Mouse (Mus musculus): ENCODE measurements around the gene Utp11.

Gene Utp11

GRCm38 (mm10) chr4:124704797-124705474 lies 11.5 kb upstream of the Utp11 start:
- no peak for DNase-seq (ENCODE audit: low spot score in 2 of 2)

GRCm38 (mm10) chr4:124703881-124704796 lies 10.7 kb upstream of the Utp11 start:
- DNase-seq (ENCODE audit: low spot score in 2 of 2), result no peak

DNA sequence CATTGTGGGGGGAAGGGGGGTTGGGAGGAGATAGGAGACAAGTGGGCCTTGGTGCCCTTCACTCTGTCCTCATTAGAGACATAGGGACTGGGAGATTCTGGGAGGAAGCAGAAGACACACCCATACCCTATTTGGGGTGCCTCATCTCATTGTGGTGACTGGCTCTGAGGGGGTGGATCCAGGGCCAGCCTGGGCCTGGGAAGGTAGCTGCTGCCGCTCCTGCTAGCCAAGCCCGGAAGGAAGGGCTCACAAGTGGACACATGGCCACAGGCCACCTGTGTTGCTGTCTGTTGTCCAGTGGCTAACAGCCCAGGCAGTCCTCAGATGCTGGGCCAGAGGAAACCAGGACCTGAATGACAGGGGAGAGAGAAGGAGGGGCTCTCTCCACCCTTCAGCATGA lies 10.0 kb upstream of the Utp11 start:
- no peak for DNase-seq (ENCODE audit: low spot score in 2 of 2)

GRCm38 (mm10) chr4:124701916-124702315 lies 8.5 kb upstream of the Utp11 start:
- DNase-seq (ENCODE audit: low spot score in 2 of 2), result peak in 1 of 2 experiments; percentile 58

GRCm38 (mm10) chr4:124701052-124701845 lies 7.8 kb upstream of the Utp11 start:
- peak in 1 of 2 experiments; percentile 59 for DNase-seq (ENCODE audit: low spot score in 2 of 2)

- no peak for DNase-seq (ENCODE audit: low spot score in 2 of 2)
Observed at GRCm38 (mm10) chr4:124700248-124700971, 7.0 kb upstream of the Utp11 start, which contains the start of gene Fhl3. Gene Fhl3 (plus strand): TSS chr4:124700701.

GRCm38 (mm10) chr4:124699791-124700190 lies 6.4 kb upstream of the Utp11 start:
- no peak for DNase-seq (ENCODE audit: low spot score in 2 of 2)

GRCm38 (mm10) chr4:124695786-124696516 lies 2.6 kb upstream of the Utp11 start:
- no peak for DNase-seq (ENCODE audit: low spot score in 2 of 2)

- DNase-seq (ENCODE audit: low spot score in 2 of 2), result no peak
Observed at GRCm38 (mm10) chr4:124694572-124694971, 1.2 kb upstream of the Utp11 start.

DNA sequence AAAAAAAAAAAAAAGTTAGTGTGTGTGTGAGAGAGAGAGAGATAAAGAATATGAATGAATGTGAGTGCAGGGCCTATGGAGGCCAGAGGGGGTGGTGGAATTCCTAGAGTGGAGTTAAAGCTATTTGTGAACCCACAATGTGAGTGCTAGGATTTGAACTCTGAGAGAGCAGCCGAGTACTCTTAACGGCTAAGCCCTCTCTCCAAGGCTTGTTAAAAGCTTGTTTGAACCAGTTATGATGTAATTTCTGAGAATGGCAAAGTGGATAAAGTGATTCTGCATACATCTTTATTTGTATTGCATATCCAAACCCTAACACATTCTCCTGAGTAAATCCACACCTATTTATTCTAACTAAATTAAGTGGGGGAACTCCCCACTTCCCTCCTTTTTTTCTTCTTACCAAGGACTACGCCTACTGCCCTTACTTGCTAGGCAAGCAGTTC lies 961 bp downstream of the Utp11 start:
- DNase-seq (ENCODE audit: low spot score in 2 of 2), result no peak

- DNase-seq (ENCODE audit: low spot score in 2 of 2), result no peak
Observed at GRCm38 (mm10) chr4:124691455-124691854, 1.9 kb downstream of the Utp11 start.

- no peak for DNase-seq (ENCODE audit: low spot score in 2 of 2)
Observed at GRCm38 (mm10) chr4:124685897-124686402, 7.5 kb downstream of the Utp11 start.

DNA sequence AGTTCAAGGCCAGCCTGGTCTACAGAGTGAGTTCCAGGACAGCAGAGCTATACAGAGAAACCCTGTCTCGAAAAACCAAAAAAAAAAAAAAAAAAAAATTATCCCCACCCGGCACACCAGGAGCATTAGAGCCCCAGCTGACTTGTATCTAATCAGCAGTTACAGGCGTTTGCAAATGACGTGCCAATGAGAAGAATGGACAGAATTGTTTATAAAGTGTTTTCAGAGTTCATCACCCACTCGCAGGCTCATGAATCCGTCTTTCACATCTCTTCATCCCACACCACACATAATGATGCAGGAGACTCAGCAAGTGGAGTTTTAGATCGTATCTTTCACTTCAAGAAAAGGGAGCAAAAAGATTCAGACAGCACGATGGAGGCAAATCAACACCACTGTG lies 7.9 kb downstream of the Utp11 start:
- no peak for DNase-seq (ENCODE audit: low spot score in 2 of 2)

- DNase-seq (ENCODE audit: low spot score in 2 of 2), result no peak
Observed at GRCm38 (mm10) chr4:124685004-124685403, 8.4 kb downstream of the Utp11 start.

GRCm38 (mm10) chr4:124683474-124683873 lies 9.9 kb downstream of the Utp11 start:
- no peak for DNase-seq (ENCODE audit: low spot score in 2 of 2)

- DNase-seq (ENCODE audit: low spot score in 2 of 2), result no peak
Observed at GRCm38 (mm10) chr4:124682270-124682669, 11.1 kb downstream of the Utp11 start.

GRCm38 (mm10) chr4:124675958-124676357 lies 17.4 kb downstream of the Utp11 start:
- DNase-seq (ENCODE audit: low spot score in 2 of 2), result no peak

GRCm38 (mm10) chr4:124675037-124675436 lies 18.4 kb downstream of the Utp11 start:
- DNase-seq (ENCODE audit: low spot score in 2 of 2), result peak; percentile 46 to 78

DNA sequence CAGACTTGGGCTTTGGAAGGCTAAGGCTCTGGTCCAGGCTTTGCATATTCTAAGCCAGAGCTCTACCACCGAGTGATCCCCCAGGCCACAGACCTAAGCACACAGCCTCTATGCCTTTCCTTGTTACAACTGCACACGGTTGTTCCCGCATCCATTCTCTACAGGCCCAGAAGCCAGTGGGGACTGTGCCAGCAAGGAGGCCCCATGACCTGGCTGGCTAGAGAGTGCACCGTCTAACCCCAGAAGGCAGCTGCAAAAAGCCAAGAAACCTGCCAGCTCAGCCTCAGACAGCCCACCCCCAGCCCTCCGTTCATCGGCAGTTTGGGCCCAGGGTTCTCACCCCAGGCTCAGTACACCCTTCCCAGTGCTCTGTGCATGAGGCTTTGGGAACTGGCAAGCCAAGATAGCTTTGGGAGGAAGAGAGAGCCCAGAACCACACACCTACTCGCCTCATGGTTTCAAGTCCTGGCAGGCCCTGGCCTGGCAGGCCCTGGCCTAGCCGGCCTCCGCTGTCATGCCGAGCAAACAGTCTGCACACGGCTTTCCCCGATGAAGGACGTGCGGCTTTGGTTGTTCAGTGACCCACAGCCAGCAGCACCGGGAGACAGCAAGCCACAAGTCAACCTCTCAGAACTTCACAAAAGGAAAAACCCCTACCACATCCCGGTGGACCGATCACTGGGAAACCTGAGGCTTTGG lies 18.9 kb downstream of the Utp11 start:
- no peak for DNase-seq (ENCODE audit: low spot score in 2 of 2)

Data from cerebellum, postnatal 4 days (tissue).